Mouse (Mus musculus) cortical plate, adult 2 months (tissue): ENCODE results near the gene Pgam2.

Experiments
- CTCF ChIP-seq: fragments of 200-500 bp; IDR thresholded peaks from 2 replicates; pipeline ENCODE4 v1.5.1; 2011; ENCODE audit warnings: mild to moderate bottlenecking, control low read depth, low read length; ENCODE audit not compliant: insufficient read depth; ENCODE audit errors: extremely low read depth
- POLR2A ChIP-seq: fragments of 200-500 bp; IDR thresholded peaks from 2 replicates; pipeline ENCODE4 v1.6.1; 2011; ENCODE audit warnings: mild to moderate bottlenecking, low read length, control low read depth; ENCODE audit not compliant: insufficient read depth; ENCODE audit errors: extremely low read depth

GRCm38 (mm10) chr11:5841751-5842150, 38.2 kb upstream of the Pgam2 start:
- TF ChIP-seq CTCF (no peak), POLR2A (no peak)
